Mouse (Mus musculus): ENCODE measurements around the gene Milr1. TPM values are rescaled to one million over a fixed set of nuclear protein-coding genes. Genes with fewer than 3 reads are reported as not detected.

The Milr1 gene
- polyA plus RNA-seq (2012), result not detected in 2 replicates

GRCm38 (mm10) chr11:106751039-106752018 is at the start of gene Milr1:
Milr1 (plus strand) TSS chr11:106751226.
- no peak for TF ChIP-seq GATA1 (IDR thresholded peaks at IDR 0.05; ENCODE audit: low read length)

GRCm38 (mm10) chr11:106701589-106701988 is 49.4 kb upstream of the Milr1 start:
- TF ChIP-seq GATA1 (IDR thresholded peaks at IDR 0.05; ENCODE audit: low read length), result no peak

GRCm38 (mm10) chr11:106702584-106702983 is 48.4 kb upstream of the Milr1 start:
- no peak for TF ChIP-seq GATA1 (IDR thresholded peaks at IDR 0.05; ENCODE audit: low read length)

- no peak for TF ChIP-seq GATA1 (IDR thresholded peaks at IDR 0.05; ENCODE audit: low read length)
Measured at GRCm38 (mm10) chr11:106703931-106704330, 47.1 kb upstream of the Milr1 start.

GRCm38 (mm10) chr11:106704399-106705111 is 46.5 kb upstream of the Milr1 start:
- TF ChIP-seq GATA1 (IDR thresholded peaks at IDR 0.05; ENCODE audit: low read length), result no peak

GRCm38 (mm10) chr11:106706212-106706611 is 44.8 kb upstream of the Milr1 start:
- TF ChIP-seq GATA1 (IDR thresholded peaks at IDR 0.05; ENCODE audit: low read length), result no peak

GRCm38 (mm10) chr11:106707085-106707484 is 43.9 kb upstream of the Milr1 start:
- no peak for TF ChIP-seq GATA1 (IDR thresholded peaks at IDR 0.05; ENCODE audit: low read length)

GRCm38 (mm10) chr11:106707866-106708265 is 43.2 kb upstream of the Milr1 start:
- TF ChIP-seq GATA1 (IDR thresholded peaks at IDR 0.05; ENCODE audit: low read length), result no peak

- TF ChIP-seq GATA1 (IDR thresholded peaks at IDR 0.05; ENCODE audit: low read length), result no peak
Measured at GRCm38 (mm10) chr11:106709227-106709985, 41.6 kb upstream of the Milr1 start.

GRCm38 (mm10) chr11:106710789-106711188 is 40.2 kb upstream of the Milr1 start:
- no peak for TF ChIP-seq GATA1 (IDR thresholded peaks at IDR 0.05; ENCODE audit: low read length)

- TF ChIP-seq GATA1 (IDR thresholded peaks at IDR 0.05; ENCODE audit: low read length), result no peak
Measured at GRCm38 (mm10) chr11:106715066-106715465, 36.0 kb upstream of the Milr1 start.

GRCm38 (mm10) chr11:106716568-106716967 is 34.5 kb upstream of the Milr1 start:
- TF ChIP-seq GATA1 (IDR thresholded peaks at IDR 0.05; ENCODE audit: low read length), result no peak

- no peak for TF ChIP-seq GATA1 (IDR thresholded peaks at IDR 0.05; ENCODE audit: low read length)
Measured at GRCm38 (mm10) chr11:106720379-106720778, 30.6 kb upstream of the Milr1 start.

GRCm38 (mm10) chr11:106722831-106723361 is 28.1 kb upstream of the Milr1 start:
- no peak for TF ChIP-seq GATA1 (IDR thresholded peaks at IDR 0.05; ENCODE audit: low read length)

- TF ChIP-seq GATA1 (IDR thresholded peaks at IDR 0.05; ENCODE audit: low read length), result no peak
Measured at GRCm38 (mm10) chr11:106723611-106724125, 27.4 kb upstream of the Milr1 start.
